Mouse (Mus musculus): ENCODE data around the gene Myh9. TPM values are rescaled to one million over a fixed set of nuclear protein-coding genes. Genes with fewer than 3 reads are reported as not detected.
"Not testable (repeated sequence)": the region's sequence is repeated elsewhere in the genome, so short reads cannot be mapped to it uniquely, and the experiment has no call there.

The Myh9 gene
- polyA plus RNA-seq, 1 experiment: 64.1 TPM

DNA sequence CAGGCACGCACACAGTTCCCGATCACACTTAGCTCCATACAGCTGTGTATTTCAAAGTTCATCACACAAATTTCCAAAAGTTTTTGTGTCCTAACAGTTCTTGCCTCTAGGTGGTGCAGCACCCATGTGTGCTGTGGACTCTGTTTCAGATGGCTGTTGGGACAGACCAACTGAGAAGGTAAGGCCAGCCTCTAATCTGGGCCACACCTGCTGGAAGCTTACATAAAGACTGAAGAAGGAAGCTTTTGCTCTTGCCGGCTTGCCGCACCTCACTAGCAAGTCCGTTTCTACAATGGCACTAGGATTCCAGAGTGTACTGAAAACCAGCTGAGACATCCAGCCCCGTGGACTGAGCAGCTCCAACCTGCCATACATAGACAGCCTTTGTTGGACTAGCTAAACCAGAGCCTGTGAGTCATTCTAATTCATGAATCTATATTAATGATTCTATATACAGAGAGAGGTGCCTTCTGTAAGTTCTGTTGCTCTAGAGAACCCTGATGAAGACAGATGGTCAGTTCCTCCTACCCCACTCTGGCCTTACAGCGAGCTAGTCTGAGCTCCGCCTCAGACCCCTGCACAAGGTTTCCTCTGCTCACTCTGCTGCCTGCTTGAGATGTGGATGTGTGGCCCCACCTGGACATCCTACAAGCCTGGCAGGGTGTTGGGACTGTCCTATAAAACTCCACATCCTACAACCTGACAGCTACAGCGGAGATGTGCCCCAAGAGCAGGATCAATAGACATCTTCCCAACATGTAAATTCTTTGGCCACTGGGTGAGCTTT, 101.3 kb downstream of the Myh9 start:
- no peaks in the 10 kb centered on the region for H3K27me3 ChIP-seq (replicated peaks; ENCODE audit: control insufficient read depth, insufficient read depth, low read length)
- no peaks in the 10 kb centered on the region for H3K36me3 ChIP-seq (ENCODE audit: control insufficient read depth, insufficient read depth, low read length)
- WGBS: 74% methylated on average over 9 of the region's 9 CpGs
- H3K27ac ChIP-seq (ENCODE audit: insufficient read depth, low read depth, low read length): no peak overlapping the region
- H3K4me1 ChIP-seq (ENCODE audit: control insufficient read depth, insufficient read depth, low read length): no peaks in the 10 kb centered on the region
- no peak for TF ChIP-seq POLR2A (IDR thresholded peaks at IDR 0.05; ENCODE audit: low read depth, low read length)
- TF ChIP-seq CTCF (conservative IDR thresholded peaks at IDR 0.05; ENCODE audit: insufficient read depth, insufficient read length, low read depth, low read length): peak; percentile 59
- H3K4me3 ChIP-seq (ENCODE audit: insufficient read depth, low read depth, low read length): no peak overlapping the region
- no peak for DNase-seq

DNA sequence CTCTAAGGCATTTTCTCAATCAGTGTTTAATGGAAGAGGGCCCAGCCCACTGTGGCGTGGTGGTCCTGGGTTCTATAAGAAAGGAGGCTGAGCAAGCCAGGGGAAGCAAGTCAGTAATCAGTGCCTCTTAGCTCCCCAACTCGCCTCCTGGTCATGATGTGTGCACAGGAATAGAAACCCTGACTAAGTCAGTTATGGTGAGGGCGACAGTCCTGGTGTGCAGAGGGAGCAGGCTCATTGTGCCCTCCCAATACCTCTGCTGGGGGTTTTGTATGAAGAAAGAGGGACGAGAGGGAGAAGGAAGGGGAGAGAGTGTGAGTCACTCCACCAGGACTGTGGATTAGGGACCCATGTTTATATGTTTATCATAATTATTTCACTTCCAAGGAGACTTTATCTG, 108.1 kb downstream of the Myh9 start:
- not testable (repeated sequence) for H3K4me3 ChIP-seq (ENCODE audit: insufficient read depth, low read depth, low read length); H3K27me3 ChIP-seq (replicated peaks; ENCODE audit: control insufficient read depth, insufficient read depth, low read length); H3K36me3 ChIP-seq (ENCODE audit: control insufficient read depth, insufficient read depth, low read length); DNase-seq; H3K4me1 ChIP-seq (ENCODE audit: control insufficient read depth, insufficient read depth, low read length); H3K27ac ChIP-seq (ENCODE audit: insufficient read depth, low read depth, low read length)
- WGBS: 76% methylated on average over 4 of the region's 4 CpGs

DNA sequence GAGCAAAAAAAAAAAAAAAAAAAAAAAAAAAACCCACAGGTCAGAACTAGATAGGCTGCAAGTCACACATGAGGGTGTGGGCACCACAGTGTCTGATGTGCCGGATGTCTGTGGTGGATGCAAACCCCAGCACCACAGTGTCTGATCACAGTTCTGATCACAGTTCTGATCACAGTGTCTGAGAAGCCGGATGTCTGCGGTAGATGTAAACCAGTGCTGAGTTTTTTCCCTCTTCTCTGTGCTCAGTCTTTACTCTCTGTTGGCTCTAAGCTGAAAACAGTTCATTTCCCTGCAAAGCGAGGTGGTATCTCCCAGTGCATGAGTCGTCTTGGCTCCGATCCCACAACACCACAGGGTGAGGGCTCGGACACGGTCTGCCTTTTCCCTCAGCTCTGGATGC, 108.6 kb downstream of the Myh9 start:
- WGBS: 67% methylated on average over 8 of the region's 8 CpGs
- not testable (repeated sequence) for H3K36me3 ChIP-seq (ENCODE audit: control insufficient read depth, insufficient read depth, low read length); H3K27me3 ChIP-seq (replicated peaks; ENCODE audit: control insufficient read depth, insufficient read depth, low read length); H3K4me3 ChIP-seq (ENCODE audit: insufficient read depth, low read depth, low read length); H3K4me1 ChIP-seq (ENCODE audit: control insufficient read depth, insufficient read depth, low read length); H3K27ac ChIP-seq (ENCODE audit: insufficient read depth, low read depth, low read length); DNase-seq

DNA sequence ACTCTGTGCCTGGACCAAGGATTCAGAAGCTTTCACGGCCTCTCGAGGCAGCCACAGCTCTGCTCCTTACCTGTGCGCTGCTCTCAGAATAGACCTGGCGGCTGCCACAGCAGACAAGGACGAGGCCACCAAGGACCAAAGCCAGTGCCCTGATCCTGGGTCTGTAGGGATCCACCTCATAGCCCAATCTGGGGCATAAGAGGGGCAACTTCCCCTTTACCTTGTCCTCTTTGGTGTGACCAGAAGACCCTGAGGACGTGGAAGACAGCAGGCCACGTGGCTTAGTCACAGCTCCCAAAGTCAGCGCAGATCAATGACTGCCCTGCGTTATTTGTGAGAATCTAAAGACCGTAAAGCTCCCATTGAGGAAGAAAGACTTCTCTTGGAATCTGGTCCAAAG, 109.1 kb downstream of the Myh9 start:
- not testable (repeated sequence) for H3K4me1 ChIP-seq (ENCODE audit: control insufficient read depth, insufficient read depth, low read length); DNase-seq; H3K36me3 ChIP-seq (ENCODE audit: control insufficient read depth, insufficient read depth, low read length); H3K27ac ChIP-seq (ENCODE audit: insufficient read depth, low read depth, low read length); H3K27me3 ChIP-seq (replicated peaks; ENCODE audit: control insufficient read depth, insufficient read depth, low read length); H3K4me3 ChIP-seq (ENCODE audit: insufficient read depth, low read depth, low read length)
- 83% methylated on average over 10 of the region's 10 CpGs for WGBS

DNA sequence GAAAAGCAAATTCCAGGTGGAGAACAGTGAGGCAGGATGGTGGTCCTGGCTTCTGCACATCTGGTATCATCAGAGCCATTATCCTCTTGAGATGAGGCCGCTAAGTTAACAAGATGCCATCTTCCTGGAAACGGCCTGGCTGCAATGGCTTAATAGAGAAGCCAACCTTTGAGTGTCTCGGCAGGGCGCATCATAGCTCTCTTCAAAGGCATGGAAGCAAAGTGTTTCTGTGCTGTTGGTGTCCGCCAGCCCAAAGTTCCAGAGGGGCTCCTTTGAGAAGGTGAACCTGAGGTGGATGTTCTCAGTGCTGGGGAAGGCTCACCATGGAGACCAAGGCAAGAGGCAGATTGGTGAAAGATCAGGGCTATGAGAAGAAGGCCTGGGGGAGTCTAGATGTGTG, 110.4 kb downstream of the Myh9 start:
- Histone ChIP-seq H3K27ac (ENCODE audit: insufficient read depth, low read depth, low read length) (no peak overlapping the region), H3K27me3 (replicated peaks; ENCODE audit: control insufficient read depth, insufficient read depth, low read length) (no peaks in the 10 kb centered on the region), H3K4me3 (ENCODE audit: insufficient read depth, low read depth, low read length) (no peak overlapping the region), H3K4me1 (ENCODE audit: control insufficient read depth, insufficient read depth, low read length) (no peaks in the 10 kb centered on the region), H3K36me3 (ENCODE audit: control insufficient read depth, insufficient read depth, low read length) (no peaks in the 10 kb centered on the region)
- no peak for DNase-seq
- no peak for TF ChIP-seq POLR2A (IDR thresholded peaks at IDR 0.05; ENCODE audit: low read depth, low read length)
- TF ChIP-seq CTCF (conservative IDR thresholded peaks at IDR 0.05; ENCODE audit: insufficient read depth, insufficient read length, low read depth, low read length): no peak
- 84% methylated on average over 5 of the region's 5 CpGs for WGBS

DNA sequence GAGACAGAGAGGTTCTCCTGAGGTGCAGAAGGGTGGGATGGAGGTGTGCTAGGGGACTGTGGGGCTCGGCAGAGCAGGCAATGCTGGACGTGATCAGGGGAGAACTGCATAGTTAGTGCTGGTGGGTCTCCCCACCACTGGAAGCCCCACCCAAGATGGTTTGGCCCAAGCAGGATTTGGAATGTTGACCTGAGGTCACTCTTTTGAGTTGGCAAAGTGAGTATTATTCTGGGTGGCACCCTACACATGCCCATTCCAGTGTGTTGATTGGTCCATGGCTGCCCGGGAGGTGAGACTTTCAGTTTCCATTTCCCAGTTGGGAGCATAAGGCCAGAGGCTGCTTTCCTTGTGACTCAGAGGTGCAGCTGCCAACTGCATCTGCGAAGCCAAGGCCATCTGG, 113.2 kb downstream of the Myh9 start, which contains the start of gene Apol9b:
Gene Apol9b (plus strand): TSS at position 301 of the 400 bp plus-strand sequence.
- DNase-seq; H3K4me1 ChIP-seq (ENCODE audit: control insufficient read depth, insufficient read depth, low read length); H3K27ac ChIP-seq (ENCODE audit: insufficient read depth, low read depth, low read length); H3K36me3 ChIP-seq (ENCODE audit: control insufficient read depth, insufficient read depth, low read length); H3K27me3 ChIP-seq (replicated peaks; ENCODE audit: control insufficient read depth, insufficient read depth, low read length): not testable (repeated sequence)
- whole genome bisulfite sequencing: 86% methylated on average over 3 of the region's 4 CpGs
- peak within 1 kb of the TSS; percentile 33; the same call in 1 of the 2 replicates for H3K4me3 ChIP-seq (ENCODE audit: insufficient read depth, low read depth, low read length)

DNA sequence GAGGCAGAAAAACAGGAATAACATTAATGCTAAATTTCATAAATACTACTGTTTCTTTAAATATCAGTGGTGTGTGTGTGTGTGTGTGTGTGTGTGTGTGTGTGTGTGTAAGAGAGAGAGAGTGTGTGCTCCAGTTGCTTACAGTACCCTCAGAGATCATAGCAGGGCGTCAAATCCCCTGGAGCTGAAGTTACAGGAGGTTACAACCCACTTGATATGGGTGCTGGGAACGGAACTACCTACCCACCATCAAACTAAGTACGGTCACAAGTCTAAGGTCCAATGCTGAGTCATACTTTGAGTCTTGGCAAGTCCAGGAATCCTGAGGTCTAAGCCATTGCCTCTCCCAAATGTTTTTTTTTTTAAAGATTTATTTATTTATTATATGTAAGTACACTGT, 114.2 kb downstream of the Myh9 start:
- H3K4me1 ChIP-seq (ENCODE audit: control insufficient read depth, insufficient read depth, low read length); DNase-seq; H3K27ac ChIP-seq (ENCODE audit: insufficient read depth, low read depth, low read length); H3K27me3 ChIP-seq (replicated peaks; ENCODE audit: control insufficient read depth, insufficient read depth, low read length); H3K36me3 ChIP-seq (ENCODE audit: control insufficient read depth, insufficient read depth, low read length); H3K4me3 ChIP-seq (ENCODE audit: insufficient read depth, low read depth, low read length): not testable (repeated sequence)
- 69% methylated on average over 3 of the region's 3 CpGs for WGBS

DNA sequence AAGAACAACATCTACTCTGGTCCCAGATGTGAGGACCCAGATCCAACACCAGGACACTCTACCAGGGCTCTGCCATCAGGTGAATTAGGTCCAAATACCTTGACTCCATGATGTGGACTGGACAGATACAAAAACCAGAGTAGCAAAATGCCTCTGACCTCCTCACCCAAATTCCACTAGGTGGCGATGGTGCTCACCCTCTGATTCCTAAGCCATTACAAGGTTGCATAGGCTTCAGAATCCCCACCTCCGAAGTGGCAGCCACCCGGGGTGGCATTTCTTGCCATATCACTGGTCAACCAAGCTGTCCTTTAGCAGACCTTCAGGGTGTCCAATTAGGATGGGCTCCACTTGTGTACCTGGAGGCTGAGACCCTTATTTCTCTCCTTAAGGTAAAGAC, 114.8 kb downstream of the Myh9 start:
- H3K27me3 ChIP-seq (replicated peaks; ENCODE audit: control insufficient read depth, insufficient read depth, low read length); H3K36me3 ChIP-seq (ENCODE audit: control insufficient read depth, insufficient read depth, low read length); H3K4me1 ChIP-seq (ENCODE audit: control insufficient read depth, insufficient read depth, low read length); H3K27ac ChIP-seq (ENCODE audit: insufficient read depth, low read depth, low read length); H3K4me3 ChIP-seq (ENCODE audit: insufficient read depth, low read depth, low read length): not testable (repeated sequence)
- peak; percentile 14 for DNase-seq
- TF ChIP-seq CTCF (conservative IDR thresholded peaks at IDR 0.05; ENCODE audit: insufficient read depth, insufficient read length, low read depth, low read length): peak; percentile 59
- 0% methylated on average over 3 of the region's 3 CpGs for WGBS

DNA sequence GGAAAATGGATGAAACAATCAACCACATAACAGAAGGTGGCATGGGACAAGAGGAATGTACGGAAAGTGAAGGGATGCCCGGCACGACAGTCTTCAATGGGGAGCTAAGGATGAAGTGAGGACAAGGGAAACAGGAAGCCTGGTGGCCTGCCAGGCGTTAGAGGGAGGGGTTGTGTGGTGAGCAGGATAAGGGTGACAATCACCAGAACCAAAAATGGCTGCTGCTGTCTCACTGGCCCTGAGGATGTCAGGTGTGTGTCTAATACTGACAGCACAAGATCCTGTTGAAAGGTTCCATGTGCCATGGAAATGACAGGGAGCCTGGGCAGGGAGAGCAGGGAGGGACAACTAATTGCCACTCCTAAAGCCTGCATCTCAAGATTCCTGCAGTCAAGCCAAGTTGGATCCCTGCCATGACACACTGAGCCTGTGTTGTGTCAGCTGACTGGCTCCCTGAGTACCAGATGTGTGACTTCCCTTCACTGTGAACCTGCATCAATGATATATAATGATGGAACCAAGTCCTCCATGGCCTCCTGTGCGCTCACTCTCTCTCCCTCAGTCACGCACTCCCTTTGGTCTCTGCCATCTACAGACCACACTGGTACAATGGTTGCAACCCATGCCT, 116.5 kb downstream of the Myh9 start:
- not testable (repeated sequence) for H3K27ac ChIP-seq (ENCODE audit: insufficient read depth, low read depth, low read length); H3K4me1 ChIP-seq (ENCODE audit: control insufficient read depth, insufficient read depth, low read length); H3K36me3 ChIP-seq (ENCODE audit: control insufficient read depth, insufficient read depth, low read length); H3K27me3 ChIP-seq (replicated peaks; ENCODE audit: control insufficient read depth, insufficient read depth, low read length); H3K4me3 ChIP-seq (ENCODE audit: insufficient read depth, low read depth, low read length)
- 67% methylated on average over 6 of the region's 6 CpGs for WGBS
- peak; percentile 19 for DNase-seq

DNA sequence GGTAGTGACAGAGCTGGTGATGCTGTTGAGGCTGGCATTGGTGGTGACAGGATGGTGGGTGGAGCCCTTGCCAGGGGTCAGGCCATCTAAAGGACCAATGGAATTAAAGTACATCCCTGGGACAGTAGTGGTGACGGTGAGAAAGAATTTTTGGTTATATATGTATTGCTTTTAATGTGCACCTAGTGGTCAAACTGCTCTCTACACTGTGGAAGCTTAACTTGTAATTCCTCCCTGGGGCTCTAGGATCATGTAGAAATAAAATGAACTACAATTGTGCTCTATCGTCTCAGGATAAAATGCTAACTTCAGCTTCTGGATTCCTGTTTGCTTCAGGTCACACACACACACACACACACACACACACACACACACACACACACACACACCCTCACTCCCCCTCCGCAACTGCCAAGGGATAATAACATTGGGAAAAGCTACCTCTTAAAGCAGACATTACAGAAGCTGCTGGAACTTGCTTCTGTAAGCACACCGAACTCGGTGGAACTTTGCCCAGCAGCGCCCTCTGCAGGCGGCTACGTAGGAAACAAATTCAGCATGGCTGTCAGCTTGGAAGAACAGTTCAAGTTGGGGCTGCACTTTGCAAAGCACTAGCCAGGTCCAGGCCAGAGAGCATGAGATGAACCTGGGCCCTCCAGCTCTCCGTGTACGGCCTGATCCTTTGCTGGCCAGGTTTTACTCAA, 117.6 kb downstream of the Myh9 start:
- not testable (repeated sequence) for H3K4me1 ChIP-seq (ENCODE audit: control insufficient read depth, insufficient read depth, low read length); H3K27ac ChIP-seq (ENCODE audit: insufficient read depth, low read depth, low read length); H3K4me3 ChIP-seq (ENCODE audit: insufficient read depth, low read depth, low read length); H3K27me3 ChIP-seq (replicated peaks; ENCODE audit: control insufficient read depth, insufficient read depth, low read length); H3K36me3 ChIP-seq (ENCODE audit: control insufficient read depth, insufficient read depth, low read length); DNase-seq
- 16% methylated on average over 3 of the region's 10 CpGs for WGBS
